Mouse (Mus musculus) brain, embryonic 14.5 days (tissue): Measurements from ENCODE around the gene Prps1.

Source experiments
- CTCF ChIP-seq: fragments of 200-500 bp; IDR thresholded peaks from 2 replicates; pipeline ENCODE4 v1.5.1; 2012; ENCODE audit warnings: inconsistent platforms, mild to moderate bottlenecking, moderate library complexity, borderline replicate concordance; ENCODE audit not compliant: insufficient read depth, insufficient read length; ENCODE audit errors: extremely low read depth
- POLR2A ChIP-seq: fragments of 200-500 bp; IDR thresholded peaks from 2 replicates; pipeline ENCODE4 v1.6.1; 2012; ENCODE audit warnings: mild to moderate bottlenecking, inconsistent platforms, borderline replicate concordance; ENCODE audit not compliant: poor library complexity, insufficient read depth, insufficient read length, severe bottlenecking; ENCODE audit errors: extremely low read depth

DNA sequence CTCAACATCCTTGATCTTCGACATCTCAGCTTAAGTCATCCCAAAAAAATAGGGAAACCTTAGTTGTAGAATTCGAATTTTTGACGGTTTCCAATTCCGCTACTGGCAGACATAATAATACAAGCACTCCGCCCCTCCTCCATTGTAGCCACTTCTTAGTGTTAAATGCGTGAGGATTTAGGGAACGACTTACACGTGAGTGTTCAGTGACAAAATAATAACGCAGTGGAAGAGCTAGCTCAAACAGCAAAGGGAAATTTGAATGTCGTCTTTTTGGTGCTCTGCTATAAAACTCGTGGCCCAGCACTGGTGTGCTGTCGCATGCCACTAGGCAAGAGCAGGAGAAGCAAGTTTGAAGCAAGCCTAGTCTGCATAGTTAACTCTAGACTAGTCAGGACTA lies 1.1 kb downstream of the Prps1 start:
- TF ChIP-seq POLR2A (no peak), CTCF (no peak)
